Mouse (Mus musculus): ENCODE results near the gene Ciz1.

Ciz1 gene

GRCm38 (mm10) chr2:32375317-32375940 is 23.3 kb downstream of the Ciz1 start:
- in situ Hi-C loops (cut with MboI; ENCODE audit: low sequenced_read_pairs), result no loop called here

GRCm38 (mm10) chr2:32376963-32377362 is 24.8 kb downstream of the Ciz1 start:
- in situ Hi-C loops (cut with MboI; ENCODE audit: low sequenced_read_pairs), result no loop called here

DNA sequence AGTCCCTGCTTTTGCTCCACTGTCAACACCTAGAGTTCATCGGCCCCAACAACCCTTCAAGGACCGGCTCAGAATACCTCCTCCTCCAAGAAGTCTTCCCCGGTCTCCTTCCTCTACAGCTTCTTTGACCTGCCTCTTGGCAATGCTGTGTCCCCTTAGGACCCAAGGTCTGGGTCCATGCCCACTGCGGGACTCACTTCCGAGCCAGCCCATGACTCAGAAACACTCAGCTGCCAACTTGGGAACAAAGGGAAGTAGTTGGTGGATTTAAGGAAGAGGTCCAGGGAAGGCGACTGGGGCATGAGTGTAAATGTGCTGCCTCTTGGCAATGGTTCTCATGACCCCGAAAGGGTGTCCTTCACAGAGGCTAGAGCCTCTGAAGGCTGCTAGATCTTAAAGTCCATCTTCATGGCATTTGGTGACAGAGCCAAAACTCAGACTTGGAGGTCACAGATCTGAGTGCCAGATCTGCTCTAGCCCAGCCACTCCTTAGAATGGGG is 27.9 kb downstream of the Ciz1 start:
- in situ Hi-C loops (cut with MboI; ENCODE audit: low sequenced_read_pairs), result no loop called here

DNA sequence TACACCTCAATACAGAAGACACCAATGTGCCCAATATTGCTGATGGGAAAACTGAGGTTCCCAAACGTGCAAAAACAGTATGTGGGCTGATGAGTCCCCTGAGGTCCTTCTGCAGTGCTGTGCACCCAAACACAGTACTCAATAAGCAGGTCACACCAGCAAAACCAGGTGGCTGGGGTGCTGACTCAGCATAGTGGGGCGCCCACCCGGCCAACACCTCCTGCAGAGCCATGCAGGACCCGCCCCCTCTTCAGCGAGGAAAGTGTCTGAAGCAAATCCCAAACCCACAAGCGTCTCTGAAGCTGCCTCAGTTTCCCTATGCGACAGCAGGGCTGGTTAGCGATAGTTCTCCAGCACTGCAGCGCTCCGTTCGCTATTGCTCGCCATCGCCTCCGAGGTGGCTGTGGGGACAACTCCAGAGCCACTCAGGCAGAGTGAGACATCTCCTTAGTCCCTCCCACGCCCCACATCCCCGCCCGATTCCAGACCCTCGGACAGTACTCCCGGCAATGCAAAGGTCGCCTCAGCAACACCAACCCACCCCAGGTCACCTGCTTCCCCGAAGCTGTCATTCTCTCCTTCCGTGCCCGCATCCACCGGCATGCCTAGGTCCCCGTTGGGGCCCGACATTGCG is 29.1 kb downstream of the Ciz1 start:
- in situ Hi-C loops (cut with MboI; ENCODE audit: low sequenced_read_pairs), result no loop called here

DNA sequence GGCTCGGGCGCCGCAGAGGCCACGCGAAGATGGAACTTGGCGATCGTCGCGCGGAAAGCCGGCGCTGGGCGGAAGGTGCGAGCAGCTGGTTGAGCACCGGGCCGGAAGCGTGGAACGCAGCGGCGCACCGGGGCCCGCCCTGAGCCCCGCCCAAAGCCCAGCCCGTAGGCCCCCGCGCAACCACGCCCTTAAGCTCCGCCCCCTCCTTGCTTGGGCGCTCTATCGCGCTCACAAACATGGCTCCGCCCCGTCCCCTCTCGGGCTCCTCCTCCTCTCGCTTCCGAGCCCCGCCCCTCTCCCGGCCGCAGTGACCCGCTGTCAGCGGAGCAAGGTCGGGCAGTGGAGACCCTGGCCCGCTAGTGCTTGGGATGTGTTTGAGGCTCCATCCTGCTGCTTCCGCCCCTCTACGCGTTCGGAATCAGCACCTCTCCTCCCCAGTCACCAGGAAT is 29.7 kb downstream of the Ciz1 start, which contains the start of gene 1110008P14Rik:
Gene 1110008P14Rik, minus strand, starts transcription at position 164 of the 449 bp plus-strand sequence.
- in situ Hi-C loops (cut with MboI; ENCODE audit: low sequenced_read_pairs), result no loop called here

DNA sequence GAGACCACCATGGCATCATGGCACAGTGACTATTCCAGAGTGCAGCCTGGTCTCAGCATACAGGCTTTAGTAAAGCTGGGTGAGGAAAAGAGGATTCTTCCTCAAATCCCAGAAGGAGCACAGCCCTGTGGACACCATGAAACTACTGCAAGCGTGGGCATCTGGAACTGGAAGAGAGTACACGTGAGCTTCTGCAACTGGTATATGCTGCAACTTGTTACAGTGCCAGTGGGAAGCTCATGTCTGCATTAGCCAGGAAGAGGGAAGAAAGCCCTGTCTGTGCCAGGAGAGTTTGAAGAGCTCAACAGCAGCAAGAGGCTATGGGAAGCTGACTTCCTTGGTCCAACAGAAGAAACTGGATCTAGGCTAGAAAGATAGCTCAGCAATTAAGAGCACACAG is 30.6 kb downstream of the Ciz1 start:
- in situ Hi-C loops (cut with MboI; ENCODE audit: low sequenced_read_pairs), result no loop called here

DNA sequence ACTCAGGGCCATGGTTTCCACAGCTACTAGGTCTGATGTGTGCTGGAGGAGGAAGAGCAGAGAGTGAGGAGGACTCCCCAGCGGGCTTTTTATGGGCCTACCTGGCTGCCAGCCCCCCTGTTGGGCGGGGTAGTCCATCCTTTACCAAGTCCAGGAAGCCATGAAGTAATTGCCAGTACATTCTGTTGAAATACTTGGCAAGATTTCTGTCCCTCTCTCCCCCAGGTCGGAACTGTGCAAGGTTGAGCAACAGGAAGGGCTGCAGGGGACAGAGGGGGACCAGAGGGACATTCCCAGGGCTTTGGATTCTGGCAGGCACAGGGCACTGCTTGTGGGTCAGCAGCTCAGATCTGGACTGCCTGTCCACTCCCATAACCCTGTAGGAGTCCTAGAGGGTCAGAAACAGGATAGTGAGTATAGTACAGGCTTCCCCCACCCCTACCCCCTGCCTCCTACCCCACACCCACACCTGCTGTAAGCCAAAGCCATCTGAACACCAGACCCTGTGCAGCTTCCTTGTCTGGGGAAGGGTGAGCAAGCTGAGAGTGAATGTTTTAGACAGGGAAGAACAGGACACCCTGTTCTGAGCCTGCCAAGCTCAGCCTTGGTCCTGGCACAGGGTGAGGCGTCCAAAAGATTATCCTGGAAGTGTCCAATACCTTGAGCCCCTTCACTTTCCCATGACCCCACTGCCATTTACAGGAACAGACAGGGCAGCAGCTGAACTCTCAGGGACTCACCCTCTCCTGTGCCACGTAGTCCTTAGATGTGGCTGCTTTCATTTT is 35.8 kb downstream of the Ciz1 start, which contains the start of gene Lcn2:
Gene Lcn2, minus strand, starts transcription at position 547 of the 785 bp plus-strand sequence.
- in situ Hi-C loops (cut with MboI; ENCODE audit: low sequenced_read_pairs), result no loop called here

DNA sequence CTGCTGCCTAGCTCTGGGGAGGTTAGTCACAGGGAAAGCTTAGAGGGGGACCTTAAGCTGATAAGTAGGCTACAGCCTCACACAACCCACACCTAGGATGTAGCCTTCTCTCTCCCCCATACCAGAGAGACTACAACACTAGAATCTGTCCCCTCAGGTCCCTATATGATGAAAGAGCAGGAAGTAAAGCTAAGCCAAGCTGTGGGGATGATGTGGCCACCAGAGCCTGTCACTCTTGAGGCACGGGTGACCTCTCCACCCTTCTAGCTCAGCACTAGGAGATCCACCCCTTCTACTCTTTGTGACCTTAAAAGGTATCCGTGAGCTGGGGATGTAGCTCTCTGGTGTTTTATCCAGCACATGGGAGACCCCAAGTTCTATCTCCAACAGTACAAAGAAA is 37.0 kb downstream of the Ciz1 start:
- in situ Hi-C loops (cut with MboI; ENCODE audit: low sequenced_read_pairs), result no loop called here

- in situ Hi-C loops (cut with MboI; ENCODE audit: low sequenced_read_pairs), result loop anchor here (10.0 kb wide), 1 partner anchor 174 kb away; no protein-coding TSS in a partner anchor
Observed at GRCm38 (mm10) chr2:32390871-32391270, 38.7 kb downstream of the Ciz1 start.

- in situ Hi-C loops (cut with MboI; ENCODE audit: low sequenced_read_pairs), result loop anchor here (10.0 kb wide), 1 partner anchor 173 kb away; no protein-coding TSS in a partner anchor
Observed at GRCm38 (mm10) chr2:32392063-32392462, 39.9 kb downstream of the Ciz1 start.

GRCm38 (mm10) chr2:32394973-32395372 is 42.8 kb downstream of the Ciz1 start:
- in situ Hi-C loops (cut with MboI; ENCODE audit: low sequenced_read_pairs), result loop anchor here (10.0 kb wide), 1 partner anchor 170 kb away; no protein-coding TSS in a partner anchor

DNA sequence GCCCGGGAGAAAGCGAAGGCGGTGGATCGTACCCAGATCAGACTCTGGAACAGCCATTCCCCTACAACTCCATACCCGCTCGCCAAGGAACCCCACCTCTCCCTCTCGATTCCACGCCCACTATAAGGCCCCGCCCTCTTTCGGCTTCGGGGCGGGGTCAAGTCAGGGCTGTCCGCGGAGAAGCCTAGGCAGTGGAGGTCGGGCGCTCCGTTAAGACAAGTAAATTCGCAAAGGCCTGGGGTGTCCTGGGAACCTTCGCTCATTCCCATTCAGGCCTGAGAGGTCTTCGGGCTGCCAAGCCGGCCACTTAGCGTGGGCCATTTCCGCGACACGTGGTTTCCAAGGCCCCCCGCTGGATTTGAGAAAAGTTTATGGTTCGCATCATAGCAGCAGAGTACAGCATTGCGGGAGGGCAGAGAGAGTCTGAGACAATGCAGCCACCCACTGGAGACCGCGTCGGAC is 43.4 kb downstream of the Ciz1 start, which contains the start of gene Ptges2:
Gene Ptges2, plus strand, starts transcription at position 413 of the 462 bp plus-strand sequence.
- in situ Hi-C loops (cut with MboI; ENCODE audit: low sequenced_read_pairs), result loop anchor here (10.0 kb wide), 1 partner anchor 169 kb away; no protein-coding TSS in a partner anchor

GRCm38 (mm10) chr2:32395946-32396621 is 44.0 kb downstream of the Ciz1 start:
- in situ Hi-C loops (cut with MboI; ENCODE audit: low sequenced_read_pairs), result loop anchor here (10.0 kb wide), 1 partner anchor 169 kb away; no protein-coding TSS in a partner anchor

DNA sequence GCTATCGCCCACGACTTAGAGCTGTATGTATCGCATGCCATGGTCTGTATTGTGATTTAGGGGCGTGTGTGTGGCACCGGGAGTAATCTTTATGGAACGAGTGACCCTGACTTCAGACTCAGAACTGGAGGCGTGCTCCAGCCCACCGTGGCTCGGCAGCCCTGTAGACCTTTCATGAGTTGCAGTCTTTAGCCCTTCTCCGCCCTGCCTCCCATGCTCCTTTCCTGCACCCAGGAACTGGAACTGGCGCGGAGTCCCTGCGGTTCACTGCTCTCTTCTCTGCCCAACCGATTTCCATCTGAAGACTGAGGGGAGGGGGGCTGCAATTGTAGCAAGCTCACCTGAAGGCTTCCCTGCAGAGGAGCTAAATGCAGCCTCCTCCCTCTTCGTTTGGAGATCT is 44.6 kb downstream of the Ciz1 start:
- in situ Hi-C loops (cut with MboI; ENCODE audit: low sequenced_read_pairs), result loop anchor here (10.0 kb wide), 1 partner anchor 168 kb away; no protein-coding TSS in a partner anchor

GRCm38 (mm10) chr2:32404663-32405062 is 52.5 kb downstream of the Ciz1 start:
- in situ Hi-C loops (cut with MboI; ENCODE audit: low sequenced_read_pairs), result loop anchor here (5.0 kb wide), 1 partner anchor 83 kb away; no protein-coding TSS in a partner anchor

GRCm38 (mm10) chr2:32407144-32407824 is 55.2 kb downstream of the Ciz1 start:
- in situ Hi-C loops (cut with MboI; ENCODE audit: low sequenced_read_pairs), result no loop called here

- in situ Hi-C loops (cut with MboI; ENCODE audit: low sequenced_read_pairs), result no loop called here
Observed at GRCm38 (mm10) chr2:32408429-32409424, 56.6 kb downstream of the Ciz1 start.

- in situ Hi-C loops (cut with MboI; ENCODE audit: low sequenced_read_pairs), result no loop called here
Observed at GRCm38 (mm10) chr2:32411407-32411806, 59.3 kb downstream of the Ciz1 start.

Data from CH12F3 (cell line).